Mouse (Mus musculus): Measurements from ENCODE around the gene Fbxo36.

Gene Fbxo36

GRCm38 (mm10) chr1:84947390-84947789, 107.7 kb downstream of the Fbxo36 start:
- DNase-seq (ENCODE audit: low spot score), result no peak
